In the genomic region with DNA sequence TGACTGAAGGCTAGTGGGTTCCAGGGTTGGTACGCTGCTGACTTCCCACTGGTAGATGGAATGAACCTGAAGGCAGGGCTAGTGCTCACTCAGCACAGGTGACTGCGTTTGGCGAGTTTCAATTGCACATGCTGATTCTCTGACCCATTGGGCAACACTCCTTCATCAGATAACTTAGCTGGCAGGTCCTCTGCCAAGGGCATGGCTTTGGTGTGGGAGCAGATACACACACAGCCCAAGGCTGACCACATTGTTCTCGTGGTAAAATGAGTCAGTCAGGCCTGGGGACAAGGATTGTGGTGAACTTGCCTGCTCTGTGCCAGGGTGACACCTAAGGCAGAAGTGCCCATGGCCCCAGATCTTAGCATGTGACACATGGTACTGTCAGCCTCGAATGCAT, we compare ENCODE assay signal across 13 mouse cellular contexts.
DNase-seq lines count a peak whose midpoint lies in the region; ATAC-seq and TF ChIP-seq lines count a peak whose summit lies in the region.
"Had no signal": no experiment of that assay in that cellular context is flagged by ENCODE, and none has a peak within 500 bp of the region (broad histone marks: within the 10 kb centered on the region; RNA-seq: fewer than 3 reads in every experiment).

No protein-coding gene starts in this region.

- no peaks in the 10 kb centered on the region for H3K27me3 ChIP-seq in spleen, adult 2 months (ENCODE audit: control insufficient read depth, insufficient read depth, low read length)
- H3K27me3 ChIP-seq in midbrain, embryonic 10.5 days (ENCODE audit: low read depth, poor library complexity, severe bottlenecking): no peaks in the 10 kb centered on the region
- H3K27me3 ChIP-seq: CH12.LX; heart, embryonic 15.5 days had no signal

- no peaks in the 10 kb centered on the region for H3K9me3 ChIP-seq in midbrain, embryonic 10.5 days (replicated peaks)
- H3K9me3 ChIP-seq: heart, embryonic 15.5 days had no signal

- no peak for TF ChIP-seq POLR2A in spleen, adult 2 months (IDR thresholded peaks at IDR 0.05; ENCODE audit: low read depth, low read length)

- H3K36me3 ChIP-seq in spleen, adult 2 months (ENCODE audit: control insufficient read depth, insufficient read depth, low read length): no peaks in the 10 kb centered on the region
- H3K36me3 ChIP-seq in midbrain, embryonic 10.5 days: peaks cover 26% of the 10 kb centered on the region
- H3K36me3 ChIP-seq: heart, embryonic 15.5 days had no signal

- no peak for TF ChIP-seq CTCF in spleen, adult 2 months (IDR thresholded peaks at IDR 0.05; ENCODE audit: extremely low read depth, insufficient read depth, insufficient read length, insufficient replicate concordance)

- DNase-seq in heart, adult 11 months: peak; percentile 86
- no peak for DNase-seq in heart, postnatal 4 days
- no peak for DNase-seq in spleen, adult 2 months (ENCODE audit: low read depth in 1 of 2, low spot score in 2 of 2)
- no peak for DNase-seq in spleen, adult 12 weeks (ENCODE audit: low spot score)
- peak; percentile 99 for DNase-seq in fat pad, adult 2 months (ENCODE audit: extremely low read depth, low read depth, low spot score)
- no peak for DNase-seq in midbrain, embryonic 10.5 days (ENCODE audit: low spot score)
- no peak for DNase-seq in frontal cortex, postnatal 25 days (ENCODE audit: low spot score in 2 of 2)
- DNase-seq: embryo, embryonic 11 days; thymus, postnatal 25 days had no signal

- 54% methylated on average over 5 of the region's 5 CpGs for WGBS in spleen, adult 2 months
- 91% methylated on average over 5 of the region's 5 CpGs for WGBS in midbrain, embryonic 10.5 days

- no peak for ATAC-seq in erythroblast, adult 5-6 weeks (replicated peaks; ENCODE audit: low FRiP score, poor library complexity, severe bottlenecking)
- ATAC-seq: lung, postnatal 0 days had no signal

- H3K4me1 ChIP-seq in spleen, adult 2 months (ENCODE audit: control insufficient read depth, insufficient read depth, insufficient read length): peaks cover 48% of the 10 kb centered on the region
- H3K4me1 ChIP-seq in midbrain, embryonic 10.5 days: peaks cover 60% of the 10 kb centered on the region

- H3K27ac ChIP-seq in spleen, adult 2 months (ENCODE audit: insufficient read depth, low read length): peak overlapping the region; percentile 3; the same call in 1 of the 2 replicates
- no peak overlapping the region for H3K27ac ChIP-seq in midbrain, embryonic 10.5 days (replicated peaks)
- H3K27ac ChIP-seq: heart, embryonic 15.5 days had no signal

- H3K4me3 ChIP-seq in spleen, adult 2 months (ENCODE audit: extremely low read depth, insufficient read depth, insufficient read length): no peak overlapping the region
- H3K4me3 ChIP-seq in midbrain, embryonic 10.5 days: no peak overlapping the region
- H3K4me3 ChIP-seq: heart, embryonic 15.5 days had no signal

Comparison
In these comparisons a context has a peak if more than half of its experiments do, and no peak if none do; other contexts are left out.
1. DNase-seq: peak in heart, adult 11 months (single experiment) and fat pad, adult 2 months (single experiment); none in heart, postnatal 4 days (single experiment), spleen, adult 2 months (0 of 2), spleen, adult 12 weeks (single experiment), midbrain, embryonic 10.5 days (single experiment) and frontal cortex, postnatal 25 days (0 of 2).